Mouse (Mus musculus): Measurements from ENCODE around the gene C1qtnf12. TPM values are rescaled to one million over a fixed set of nuclear protein-coding genes. Genes with fewer than 3 reads are reported as not detected.

The C1qtnf12 gene
- total RNA-seq, 2 experiments from 2014 or later = 25.9 to 29.7 TPM

- DNase-seq (ENCODE audit: low spot score in 2 of 2) = peak; percentile 98
Observed at GRCm38 (mm10) chr4:155992906-155993547, 30.9 kb downstream of the C1qtnf12 start.

- no peak for DNase-seq (ENCODE audit: low spot score in 2 of 2)
Observed at GRCm38 (mm10) chr4:155993606-155994005, 31.5 kb downstream of the C1qtnf12 start.

DNA sequence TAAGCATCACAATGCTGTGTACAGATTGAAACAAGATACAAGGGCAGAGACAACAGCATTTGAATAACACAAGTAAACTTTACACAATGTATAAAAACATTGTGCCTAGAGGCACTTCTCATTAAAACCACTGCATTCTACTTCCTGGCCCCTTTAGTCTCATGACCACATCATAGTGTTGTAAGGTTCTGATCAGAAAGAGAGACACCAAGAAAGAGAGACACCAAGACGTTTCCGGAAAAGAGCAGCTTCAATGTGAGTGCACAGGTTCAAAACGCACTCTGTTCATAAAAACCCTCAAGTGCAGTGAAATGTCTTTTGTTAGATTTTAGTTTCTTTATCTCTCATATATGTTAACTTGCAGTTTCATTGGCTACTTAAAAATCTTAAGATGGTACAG, 42.0 kb downstream of the C1qtnf12 start:
- no peak for DNase-seq (ENCODE audit: low spot score in 2 of 2)

- DNase-seq (ENCODE audit: low spot score in 2 of 2) = no peak
Observed at GRCm38 (mm10) chr4:156008369-156008768, 46.3 kb downstream of the C1qtnf12 start.

- no peak for DNase-seq (ENCODE audit: low spot score in 2 of 2)
Observed at GRCm38 (mm10) chr4:156013637-156014036, 51.5 kb downstream of the C1qtnf12 start, which contains the start of gene Tnfrsf4. Gene Tnfrsf4 (plus strand): TSS chr4:156013843.

- DNase-seq (ENCODE audit: low spot score in 2 of 2) = no peak
Observed at GRCm38 (mm10) chr4:156014436-156014835, 52.3 kb downstream of the C1qtnf12 start.

Other genes with a start within 250 kb of the C1qtnf12 start
- gene Tmem240, start 227.5 kb upstream of the C1qtnf12 start, total RNA-seq (2021) = 10 to 100 TPM; 44.8 to 45.2 TPM
- 10 to 100 TPM; 68.7 to 71.4 TPM for gene Atad3a, start 201.2 kb upstream of the C1qtnf12 start, total RNA-seq (2021)
- gene Vwa1, start 187.6 kb upstream of the C1qtnf12 start, total RNA-seq (2021) = 10 to 100 TPM; 16.3 to 18.2 TPM
- gene Tmem88b, start 176.4 kb upstream of the C1qtnf12 start, total RNA-seq (2021) = 1 to 10 TPM; 3.5 to 4.5 TPM
- gene Ankrd65, start 171.9 kb upstream of the C1qtnf12 start, total RNA-seq (2021) = not detected
- 100 to 1,000 TPM; 109 to 114 TPM for gene Mrpl20, start 159.4 kb upstream of the C1qtnf12 start, total RNA-seq (2021)
- gene Ccnl2, start 149.8 kb upstream of the C1qtnf12 start, total RNA-seq (2021) = 10 to 100 TPM; 75.5 to 83.2 TPM
- 10 to 100 TPM; 66.7 to 77.0 TPM for gene Aurkaip1, start 131.0 kb upstream of the C1qtnf12 start, total RNA-seq (2021)
- 10 to 100 TPM; 14.1 to 16.0 TPM for gene Mxra8, start 122.6 kb upstream of the C1qtnf12 start, total RNA-seq (2021)
- 10 to 100 TPM; 69.5 to 82.8 TPM for gene Dvl1, start 114.9 kb upstream of the C1qtnf12 start, total RNA-seq (2021)
- gene Tas1r3, start 99.0 kb upstream of the C1qtnf12 start, total RNA-seq (2021) = under 1 TPM; 0.27 to 0.30 TPM
- 10 to 100 TPM; 28.1 to 32.2 TPM for gene Cptp, start 92.9 kb upstream of the C1qtnf12 start, total RNA-seq (2021)
- 10 to 100 TPM; 35.9 to 41.0 TPM for gene Ints11, start 92.8 kb upstream of the C1qtnf12 start, total RNA-seq (2021)
- 10 to 100 TPM; 68.1 to 77.0 TPM for gene Pusl1, start 70.5 kb upstream of the C1qtnf12 start, total RNA-seq (2021)
- 100 to 1,000 TPM; 145 to 162 TPM for gene Acap3, start 70.5 kb upstream of the C1qtnf12 start, total RNA-seq (2021)
- 10 to 100 TPM; 93.3 to 97.5 TPM for gene Ube2j2, start 18.5 kb upstream of the C1qtnf12 start, total RNA-seq (2021)
- gene B3galt6, start 30.3 kb downstream of the C1qtnf12 start, total RNA-seq (2021) = 10 to 100 TPM; 10.6 to 11.6 TPM
- 100 to 1,000 TPM; 128 to 136 TPM for gene Sdf4, start 30.6 kb downstream of the C1qtnf12 start, total RNA-seq (2021)
- 1 to 10 TPM; 1.2 to 2.2 TPM for gene Tnfrsf4, start 51.5 kb downstream of the C1qtnf12 start, total RNA-seq (2021)
- not detected for gene Tnfrsf18, start 63.8 kb downstream of the C1qtnf12 start, total RNA-seq (2021)
- under 1 TPM; 0.13 to 0.16 TPM for gene Ttll10, start 97.1 kb downstream of the C1qtnf12 start, total RNA-seq (2021)
- gene 9430015G10Rik, start 147.7 kb downstream of the C1qtnf12 start, total RNA-seq (2021) = 10 to 100 TPM; 22.6 to 28.9 TPM
- under 1 TPM; 0.43 to 0.47 TPM for gene Rnf223, start 168.2 kb downstream of the C1qtnf12 start, total RNA-seq (2021)
- 100 to 1,000 TPM; 256 to 262 TPM for gene Agrn, start 235.2 kb downstream of the C1qtnf12 start, total RNA-seq (2021)
- gene Isg15, start 238.5 kb downstream of the C1qtnf12 start, total RNA-seq (2021) = not detected
- gene AW011738, start 241.0 kb downstream of the C1qtnf12 start, total RNA-seq (2021) = 1 to 10 TPM; 6.1 to 6.3 TPM

All from layer of hippocampus, postnatal 10 days (tissue).